Mouse (Mus musculus): ENCODE results near the gene Hhip. TPM values are rescaled to one million over a fixed set of nuclear protein-coding genes. Genes with fewer than 3 reads are reported as not detected.

The Hhip gene
- total RNA-seq (2015; ENCODE audit: low replicate concordance) (not detected in 2 replicates), total RNA-seq (2017; ENCODE audit: low replicate concordance) (not detected in 2 replicates)

- ATAC-seq (replicated peaks; ENCODE audit: low FRiP score, poor library complexity, severe bottlenecking): no peak
These were observed at the start of gene Hhip for GRCm38 (mm10) chr8:80057198-80058174. Gene Hhip (minus strand): TSS chr8:80058006.

- no peak for ATAC-seq (replicated peaks; ENCODE audit: low FRiP score, poor library complexity, severe bottlenecking)
These were observed 29.2 kb upstream of the Hhip start for GRCm38 (mm10) chr8:80087021-80087420.

- ATAC-seq (replicated peaks; ENCODE audit: low FRiP score, poor library complexity, severe bottlenecking): no peak
These were observed 387 bp upstream of the Hhip start for GRCm38 (mm10) chr8:80058193-80058592.

- no peak for ATAC-seq (replicated peaks; ENCODE audit: low FRiP score, poor library complexity, severe bottlenecking)
These were observed 1.3 kb downstream of the Hhip start for GRCm38 (mm10) chr8:80056331-80057070.

- no peak for ATAC-seq (replicated peaks; ENCODE audit: low FRiP score, poor library complexity, severe bottlenecking)
These were observed 2.0 kb downstream of the Hhip start for GRCm38 (mm10) chr8:80055777-80056176.

GRCm38 (mm10) chr8:80055094-80055493 lies 2.7 kb downstream of the Hhip start:
- no peak for ATAC-seq (replicated peaks; ENCODE audit: low FRiP score, poor library complexity, severe bottlenecking)

GRCm38 (mm10) chr8:80054216-80054615 lies 3.6 kb downstream of the Hhip start:
- no peak for ATAC-seq (replicated peaks; ENCODE audit: low FRiP score, poor library complexity, severe bottlenecking)

GRCm38 (mm10) chr8:80052838-80053237 lies 5.0 kb downstream of the Hhip start:
- ATAC-seq (replicated peaks; ENCODE audit: low FRiP score, poor library complexity, severe bottlenecking): no peak

- ATAC-seq (replicated peaks; ENCODE audit: low FRiP score, poor library complexity, severe bottlenecking): no peak
These were observed 6.3 kb downstream of the Hhip start for GRCm38 (mm10) chr8:80051494-80051893.

GRCm38 (mm10) chr8:80049256-80050005 lies 8.4 kb downstream of the Hhip start:
- no peak for ATAC-seq (replicated peaks; ENCODE audit: low FRiP score, poor library complexity, severe bottlenecking)

GRCm38 (mm10) chr8:80048256-80048655 lies 9.6 kb downstream of the Hhip start:
- no peak for ATAC-seq (replicated peaks; ENCODE audit: low FRiP score, poor library complexity, severe bottlenecking)

GRCm38 (mm10) chr8:80037644-80038253 lies 20.1 kb downstream of the Hhip start:
- no peak for ATAC-seq (replicated peaks; ENCODE audit: low FRiP score, poor library complexity, severe bottlenecking)

- no peak for ATAC-seq (replicated peaks; ENCODE audit: low FRiP score, poor library complexity, severe bottlenecking)
These were observed 25.2 kb downstream of the Hhip start for GRCm38 (mm10) chr8:80032604-80033003.

- no peak for ATAC-seq (replicated peaks; ENCODE audit: low FRiP score, poor library complexity, severe bottlenecking)
These were observed 26.2 kb downstream of the Hhip start for GRCm38 (mm10) chr8:80031330-80032293.

GRCm38 (mm10) chr8:80029631-80030030 lies 28.2 kb downstream of the Hhip start:
- no peak for ATAC-seq (replicated peaks; ENCODE audit: low FRiP score, poor library complexity, severe bottlenecking)

- no peak for ATAC-seq (replicated peaks; ENCODE audit: low FRiP score, poor library complexity, severe bottlenecking)
These were observed 37.3 kb downstream of the Hhip start for GRCm38 (mm10) chr8:80020469-80020868.

GRCm38 (mm10) chr8:80015818-80016217 lies 42.0 kb downstream of the Hhip start:
- ATAC-seq (replicated peaks; ENCODE audit: low FRiP score, poor library complexity, severe bottlenecking): no peak

- ATAC-seq (replicated peaks; ENCODE audit: low FRiP score, poor library complexity, severe bottlenecking): no peak
These were observed 53.4 kb downstream of the Hhip start for GRCm38 (mm10) chr8:80004421-80004820.
